Mouse (Mus musculus): ENCODE measurements around the gene Zmynd10. TPM values are rescaled to one million over a fixed set of nuclear protein-coding genes. Genes with fewer than 3 reads are reported as not detected.

The Zmynd10 gene
- total RNA-seq, 2 experiments from 2014 or later: not detected

DNA sequence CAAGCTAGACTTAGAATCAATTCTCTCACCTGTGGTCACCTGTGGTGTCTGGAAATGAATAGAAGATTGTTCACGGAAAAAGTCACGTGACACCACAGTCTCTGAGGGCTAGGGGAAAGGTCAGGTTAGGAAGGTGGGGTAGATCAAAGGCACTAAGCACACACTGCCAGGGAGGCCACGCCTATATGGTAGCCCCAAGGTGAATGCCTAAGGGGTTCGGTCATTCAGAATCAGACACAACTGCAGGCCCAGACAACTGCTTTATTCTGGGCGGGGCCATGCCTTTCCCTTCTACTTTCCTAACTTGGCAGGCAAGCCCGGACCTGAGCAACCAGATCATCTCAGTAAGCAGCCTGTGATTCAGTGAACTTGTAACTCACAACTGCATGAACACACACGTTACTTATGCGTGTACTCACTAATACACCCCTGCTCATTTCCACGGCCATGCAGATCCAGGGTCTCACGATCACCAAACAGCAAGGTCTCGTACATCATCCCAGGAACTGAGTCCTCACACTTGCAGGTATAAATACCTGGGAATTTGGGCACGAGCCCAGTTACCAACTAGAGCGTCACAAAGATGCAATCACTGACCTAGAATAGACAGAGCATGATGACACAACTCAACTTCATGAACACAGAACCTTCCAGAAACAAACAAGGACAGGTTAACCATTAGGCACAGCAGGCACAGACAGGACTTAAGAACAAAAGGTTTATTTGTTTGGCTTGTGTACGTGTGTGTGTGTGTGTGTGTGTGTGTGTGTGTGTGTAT lies 28.7 kb downstream of the Zmynd10 start:
- ATAC-seq (replicated peaks; ENCODE audit: low FRiP score, poor library complexity, severe bottlenecking): no peak

DNA sequence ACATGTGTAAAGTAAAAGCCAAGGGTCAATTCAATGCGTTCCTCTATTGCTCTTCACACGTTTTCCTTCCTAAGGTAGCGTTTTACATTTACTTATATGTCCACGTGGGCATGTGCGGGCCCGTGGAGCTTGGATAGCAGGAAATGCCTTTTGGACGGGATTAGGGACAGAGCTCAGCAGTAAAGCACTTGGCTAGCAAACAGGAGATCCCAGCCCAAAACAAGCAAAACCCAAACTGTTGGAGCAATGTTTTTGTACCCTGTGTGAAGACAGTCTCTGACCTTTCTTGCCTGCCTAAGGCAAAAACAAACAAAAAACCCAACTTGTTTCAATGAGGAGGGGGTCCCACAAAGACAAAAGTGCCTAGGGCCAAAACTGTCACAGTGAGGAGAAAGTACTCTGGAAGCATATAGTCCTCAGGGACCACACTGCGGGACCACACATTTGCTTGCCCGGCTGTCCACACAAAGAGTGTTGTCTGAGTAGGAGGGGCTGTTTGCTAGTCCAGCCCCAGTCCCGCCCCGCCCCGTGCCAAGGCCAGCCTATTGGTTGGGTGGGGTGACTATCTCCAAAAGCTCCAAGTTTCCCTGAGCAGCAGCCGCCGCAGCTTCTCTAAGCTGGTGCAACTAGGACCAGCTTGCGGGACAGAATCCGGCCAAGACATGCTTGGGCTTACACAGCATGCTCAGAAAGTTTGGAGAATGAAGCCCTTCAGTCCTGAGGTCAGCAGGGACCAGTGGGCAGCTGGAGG lies 29.4 kb downstream of the Zmynd10 start, which contains the start of gene Hyal1:
TSS of gene Hyal1 (plus strand) at position 571 of the 751 bp plus-strand sequence.
- ATAC-seq (replicated peaks; ENCODE audit: low FRiP score, poor library complexity, severe bottlenecking): peak; percentile 78

DNA sequence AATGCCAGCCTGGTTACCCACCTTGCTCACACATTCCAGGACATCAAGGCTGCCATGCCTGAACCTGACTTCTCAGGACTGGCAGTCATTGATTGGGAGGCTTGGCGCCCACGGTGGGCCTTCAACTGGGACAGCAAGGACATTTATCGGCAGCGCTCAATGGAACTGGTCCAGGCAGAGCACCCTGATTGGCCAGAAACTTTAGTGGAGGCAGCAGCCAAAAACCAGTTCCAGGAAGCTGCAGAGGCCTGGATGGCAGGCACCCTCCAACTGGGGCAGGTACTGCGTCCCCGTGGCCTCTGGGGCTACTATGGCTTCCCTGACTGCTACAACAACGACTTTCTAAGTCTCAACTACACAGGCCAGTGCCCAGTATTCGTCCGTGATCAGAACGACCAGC lies 30.8 kb downstream of the Zmynd10 start:
- no peak for ATAC-seq (replicated peaks; ENCODE audit: low FRiP score, poor library complexity, severe bottlenecking)

DNA sequence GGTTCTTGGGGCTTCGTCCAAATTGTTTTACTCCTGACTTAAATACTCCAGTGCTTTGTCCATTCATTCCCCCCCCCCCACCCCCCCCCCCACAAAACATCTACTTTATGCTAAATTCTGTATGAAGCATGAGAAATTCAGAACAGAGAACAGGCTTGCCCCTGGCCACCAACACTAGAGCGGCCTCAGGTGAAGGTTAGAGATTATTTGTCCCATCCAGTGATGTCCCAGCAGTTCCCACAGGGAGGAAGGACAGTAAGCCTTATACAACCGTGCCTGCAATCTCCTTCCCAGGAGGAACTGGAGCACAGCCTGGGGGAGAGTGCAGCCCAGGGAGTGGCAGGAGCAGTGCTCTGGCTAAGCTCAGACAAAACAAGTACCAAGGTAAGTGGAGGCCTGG lies 31.5 kb downstream of the Zmynd10 start, which contains the start of gene Naa80:
TSS of gene Naa80 (plus strand) at position 301 of the 400 bp plus-strand sequence.
- ATAC-seq (replicated peaks; ENCODE audit: low FRiP score, poor library complexity, severe bottlenecking): no peak

DNA sequence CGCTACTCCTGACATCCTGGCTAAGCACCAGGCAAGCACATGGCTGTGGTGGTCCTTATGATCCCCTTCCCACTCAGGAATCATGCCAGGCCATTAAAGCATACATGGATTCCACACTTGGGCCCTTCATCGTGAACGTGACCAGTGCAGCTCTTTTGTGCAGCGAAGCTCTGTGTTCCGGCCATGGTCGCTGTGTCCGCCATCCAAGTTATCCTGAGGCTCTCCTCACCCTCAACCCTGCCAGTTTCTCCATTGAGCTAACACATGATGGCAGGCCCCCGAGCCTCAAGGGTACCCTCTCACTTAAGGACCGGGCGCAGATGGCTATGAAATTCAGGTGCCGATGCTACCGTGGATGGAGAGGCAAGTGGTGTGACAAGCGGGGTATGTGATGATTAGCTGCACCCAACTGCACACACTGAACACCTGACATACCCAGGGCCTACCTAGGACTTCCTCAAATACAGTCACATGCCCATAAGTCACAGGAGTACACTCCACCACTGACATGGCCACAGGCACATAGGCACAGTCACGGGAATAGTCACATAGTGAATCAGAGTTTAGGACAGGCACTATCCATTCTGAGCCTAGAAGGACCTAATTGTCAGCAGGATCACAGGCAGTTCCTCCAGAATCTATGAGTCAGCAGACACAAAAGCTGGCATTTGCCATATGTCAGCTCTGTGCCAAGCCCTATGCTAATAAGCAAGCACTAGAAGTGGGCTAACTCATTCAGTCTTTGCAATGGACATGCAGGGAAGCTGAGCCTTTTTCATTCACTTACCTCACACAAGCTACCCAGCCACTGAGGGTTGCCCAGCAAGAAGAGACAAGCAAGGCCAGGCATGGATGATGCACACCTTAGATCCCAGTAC lies 32.2 kb downstream of the Zmynd10 start:
- no peak for ATAC-seq (replicated peaks; ENCODE audit: low FRiP score, poor library complexity, severe bottlenecking)

DNA sequence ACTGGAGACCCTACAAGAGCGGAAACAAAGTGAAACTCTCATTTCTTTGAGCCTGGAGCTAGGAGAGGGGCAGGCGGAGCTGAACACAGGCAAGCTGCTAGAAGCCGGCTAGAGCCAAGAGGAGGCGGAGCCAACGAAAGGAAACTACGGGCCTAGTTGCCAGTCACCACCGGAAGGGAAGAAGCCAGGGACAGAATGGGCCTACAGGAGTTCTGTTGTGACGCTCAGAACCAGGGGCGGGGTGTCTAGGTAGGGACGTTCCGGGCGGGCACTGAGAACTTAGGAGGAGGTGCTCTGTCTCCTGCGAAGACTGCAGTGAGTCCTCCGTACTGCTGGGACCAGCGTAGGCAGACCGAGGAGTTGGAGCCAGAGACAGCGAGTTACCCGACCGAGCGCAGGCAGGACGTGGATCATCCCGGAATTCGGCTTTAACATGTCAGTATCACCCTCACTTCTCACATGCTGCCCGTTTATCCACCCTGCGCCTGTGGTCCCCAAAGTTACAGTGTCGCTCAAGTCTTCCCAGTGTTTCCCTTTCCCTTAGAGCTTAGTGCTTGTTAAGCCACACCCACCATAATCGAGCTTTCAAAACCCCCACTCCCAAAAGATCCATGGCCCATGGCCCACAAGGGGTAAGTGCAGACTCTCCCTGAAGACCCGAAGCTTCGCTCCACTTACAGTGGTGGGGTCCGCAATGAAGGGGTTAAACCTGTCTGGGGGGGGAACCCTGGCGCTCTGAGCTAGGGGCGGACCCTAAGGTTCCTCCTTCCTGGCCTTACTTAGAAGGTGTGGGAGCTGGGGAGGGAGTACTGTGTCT lies 33.6 kb downstream of the Zmynd10 start, which contains the start of gene Hyal3:
TSS of gene Hyal3 (plus strand) at position 318 of the 817 bp plus-strand sequence.
- peak; percentile 77 for ATAC-seq (replicated peaks; ENCODE audit: low FRiP score, poor library complexity, severe bottlenecking)

DNA sequence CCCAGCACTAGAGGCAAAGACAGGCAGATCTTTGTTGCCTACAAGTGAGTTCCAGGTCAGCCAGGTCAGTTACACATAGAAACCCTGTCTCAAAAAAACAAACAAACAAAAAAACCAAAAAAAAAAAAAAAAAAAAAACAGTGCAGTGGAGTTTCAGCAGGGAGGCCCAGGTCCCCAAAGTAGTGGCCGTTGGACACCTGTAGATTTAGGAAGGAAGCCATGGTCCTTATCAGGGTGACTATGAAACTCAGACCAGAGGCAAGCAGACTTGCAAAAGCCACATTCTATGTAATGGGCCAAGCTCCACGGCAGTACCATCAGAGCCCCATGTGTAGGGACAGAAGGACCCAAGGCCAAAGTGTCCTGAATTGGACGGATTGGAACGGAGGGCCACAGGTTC lies 34.5 kb downstream of the Zmynd10 start:
- ATAC-seq (replicated peaks; ENCODE audit: low FRiP score, poor library complexity, severe bottlenecking): 0 out of 2 replicates have a peak, but pooled peaks have one; percentile 11

DNA sequence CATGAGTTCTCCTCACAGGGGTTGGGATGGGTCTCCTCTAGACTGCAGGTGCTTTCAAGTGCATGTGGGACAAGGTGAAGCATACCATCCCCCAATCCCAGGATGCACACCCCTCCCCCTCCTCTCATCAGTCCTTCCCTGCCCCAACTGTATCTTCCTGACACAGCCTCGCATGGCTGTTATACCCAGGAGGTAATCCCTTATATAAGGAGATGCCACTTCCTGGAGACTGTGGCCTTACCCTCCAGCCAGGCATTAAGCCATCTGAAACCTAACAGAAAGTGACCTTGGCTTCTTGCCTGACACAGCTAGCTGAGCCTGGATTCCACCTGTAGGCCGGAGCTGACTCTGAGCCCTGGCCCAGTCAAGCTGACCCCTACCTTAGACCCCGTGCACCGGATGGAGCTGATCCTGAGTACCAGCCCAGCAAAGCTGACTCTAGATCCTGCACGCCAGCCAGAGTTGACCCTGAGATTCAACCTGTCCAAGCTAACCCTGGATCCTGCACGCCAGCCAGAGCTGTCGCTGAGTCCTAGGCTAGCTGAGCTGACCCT lies 35.5 kb downstream of the Zmynd10 start:
- no peak for ATAC-seq (replicated peaks; ENCODE audit: low FRiP score, poor library complexity, severe bottlenecking)

DNA sequence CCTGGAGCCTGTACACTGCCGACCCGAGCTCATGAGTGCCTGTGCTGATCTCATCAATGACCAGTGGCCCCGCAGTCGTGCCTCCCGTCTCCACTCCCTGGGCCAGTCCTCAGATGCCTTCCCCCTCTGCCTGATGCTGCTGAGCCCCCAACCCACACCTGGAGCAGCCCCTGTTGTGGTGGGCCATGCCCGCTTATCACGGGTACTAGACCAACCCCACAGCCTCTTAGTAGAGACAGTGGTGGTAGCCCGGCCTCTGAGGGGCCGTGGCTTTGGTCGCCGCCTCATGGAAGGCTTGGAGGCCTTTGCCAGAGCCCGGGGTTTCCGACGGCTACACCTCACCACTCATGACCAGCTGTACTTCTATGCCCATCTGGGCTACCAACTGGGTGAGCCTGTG lies 36.1 kb downstream of the Zmynd10 start:
- no peak for ATAC-seq (replicated peaks; ENCODE audit: low FRiP score, poor library complexity, severe bottlenecking)

DNA sequence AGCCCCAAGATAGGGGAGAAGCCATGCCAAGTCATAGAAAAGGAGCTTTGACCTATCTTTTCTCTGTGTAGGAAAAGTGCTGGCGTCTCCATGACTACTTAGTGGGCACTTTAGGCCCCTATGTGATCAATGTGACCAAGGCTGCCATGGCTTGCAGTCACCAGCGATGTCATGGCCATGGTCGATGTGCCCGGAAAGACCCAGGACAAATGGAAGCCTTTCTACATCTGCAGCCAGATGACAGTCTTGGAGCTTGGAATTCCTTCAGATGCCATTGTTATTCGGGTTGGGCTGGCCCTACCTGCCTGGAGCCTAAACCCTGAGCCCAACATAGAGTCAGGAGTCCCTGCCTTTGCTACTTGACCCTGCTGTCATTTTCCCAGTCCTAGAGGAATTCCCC lies 39.4 kb downstream of the Zmynd10 start:
- no peak for ATAC-seq (replicated peaks; ENCODE audit: low FRiP score, poor library complexity, severe bottlenecking)

DNA sequence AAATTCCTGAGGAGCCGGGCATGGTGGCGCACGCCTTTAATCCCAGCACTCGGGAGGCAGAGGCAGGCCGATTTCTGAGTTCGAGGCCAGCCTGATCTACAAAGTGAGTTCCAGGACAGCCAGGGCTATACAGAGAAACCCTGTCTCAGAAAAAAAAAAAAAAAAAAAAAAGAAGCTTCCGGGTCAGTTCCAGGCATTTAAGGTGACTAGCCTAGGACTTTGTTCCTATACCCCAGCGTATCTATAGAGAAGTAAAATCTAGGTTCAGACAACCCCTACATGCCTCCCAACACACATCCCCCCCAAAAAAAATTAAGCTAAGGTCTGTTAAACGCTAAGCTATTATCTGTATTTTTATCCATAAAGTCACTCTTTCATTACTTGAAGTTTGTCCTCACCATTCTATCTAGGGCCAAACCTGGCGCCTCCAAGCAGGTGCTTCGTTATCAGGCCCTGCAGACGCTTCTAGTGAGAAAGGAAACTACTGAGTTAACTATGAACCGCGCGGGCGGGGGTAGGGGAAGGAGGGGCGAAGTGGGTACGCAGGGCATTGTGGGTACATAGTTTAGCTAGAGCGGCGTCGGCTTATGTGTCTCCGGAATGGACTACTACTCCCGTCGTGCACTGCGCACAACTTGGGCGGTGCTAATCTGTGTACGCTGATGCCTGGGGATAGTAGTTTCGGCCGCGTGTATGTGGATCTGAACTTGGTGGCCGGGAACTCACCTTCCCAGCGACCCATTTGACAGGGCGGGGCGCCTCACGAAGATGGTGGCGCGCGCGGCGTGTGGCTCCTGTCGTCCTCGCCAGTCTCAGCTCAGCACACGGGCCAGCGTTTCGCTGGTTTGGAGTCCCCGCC lies 40.1 kb downstream of the Zmynd10 start, which contains the start of gene Ifrd2:
TSS of gene Ifrd2 (plus strand) at position 669 of the 859 bp plus-strand sequence.
- ATAC-seq (replicated peaks; ENCODE audit: low FRiP score, poor library complexity, severe bottlenecking): peak; percentile 71

DNA sequence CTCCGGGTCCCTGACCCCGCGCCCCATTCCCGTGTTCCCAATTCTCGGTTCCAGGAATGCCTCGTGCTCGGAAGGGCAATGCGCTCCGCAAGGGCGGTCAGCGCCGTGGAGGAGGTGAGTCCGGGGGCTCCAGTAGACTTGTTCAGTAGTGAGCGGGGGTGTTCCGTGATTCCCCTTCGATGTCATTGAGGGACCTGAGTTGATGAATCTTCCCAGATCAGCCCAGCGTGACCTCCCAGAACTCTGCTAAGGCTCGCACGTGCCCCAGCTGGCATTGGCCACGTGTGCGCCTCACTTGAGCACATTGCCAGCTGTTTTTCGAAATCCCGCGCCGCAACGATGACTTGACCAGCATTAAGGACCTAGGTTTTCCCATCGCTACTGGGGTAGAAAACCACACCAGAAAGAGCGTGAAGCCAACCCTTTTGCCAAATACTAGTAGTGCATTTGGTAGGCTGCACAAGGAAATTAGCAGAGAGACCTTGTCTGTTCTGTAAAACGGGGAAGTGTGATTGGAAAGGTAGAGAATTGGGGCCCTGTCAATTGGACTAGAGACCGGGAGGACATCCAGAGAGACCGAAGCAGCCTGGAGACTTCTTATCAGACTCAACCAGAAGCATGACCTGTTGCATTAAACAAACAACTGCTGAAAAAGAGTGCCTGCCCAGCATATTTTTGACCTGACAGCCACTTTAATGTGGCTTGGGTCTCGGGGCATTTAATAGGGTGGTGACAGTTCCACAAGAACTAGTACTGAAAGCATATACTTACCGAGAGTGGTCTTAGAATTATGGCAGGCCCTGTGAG lies 40.9 kb downstream of the Zmynd10 start:
- ATAC-seq (replicated peaks; ENCODE audit: low FRiP score, poor library complexity, severe bottlenecking): peak; percentile 60

DNA sequence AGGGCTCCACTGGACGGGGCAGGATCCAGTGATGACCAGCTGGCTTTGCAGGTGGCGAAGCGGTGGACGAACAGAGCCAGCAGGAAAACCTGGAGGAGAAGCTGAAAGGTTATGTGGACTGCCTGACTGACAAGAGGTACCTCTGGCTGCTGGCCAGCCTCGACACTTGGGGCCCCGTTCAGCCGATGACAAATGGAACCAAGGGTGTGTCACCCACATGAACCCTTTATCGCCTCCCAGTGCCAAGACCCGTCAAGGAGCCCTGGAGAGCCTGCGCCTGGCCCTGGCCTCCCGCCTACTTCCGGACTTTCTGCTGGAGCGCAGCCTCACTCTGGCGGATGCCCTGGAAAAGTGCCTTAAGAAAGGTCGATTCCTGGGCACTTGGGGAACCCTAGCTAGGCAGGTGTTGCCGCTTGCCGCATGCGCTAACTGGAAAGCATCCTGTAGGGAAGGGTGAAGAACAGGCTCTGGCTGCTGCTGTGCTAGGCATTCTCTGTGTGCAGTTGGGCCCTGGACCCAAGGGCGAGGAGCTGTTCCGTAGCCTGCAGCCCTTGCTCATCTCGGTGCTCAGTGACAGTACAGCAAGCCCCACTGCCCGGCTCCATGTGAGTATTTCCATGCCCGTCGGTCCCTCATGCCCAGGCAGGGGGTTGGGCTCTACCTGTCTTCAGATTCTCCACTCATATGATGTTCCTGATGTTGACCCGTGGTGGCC lies 43.1 kb downstream of the Zmynd10 start:
- ATAC-seq (replicated peaks; ENCODE audit: low FRiP score, poor library complexity, severe bottlenecking): peak; percentile 53

DNA sequence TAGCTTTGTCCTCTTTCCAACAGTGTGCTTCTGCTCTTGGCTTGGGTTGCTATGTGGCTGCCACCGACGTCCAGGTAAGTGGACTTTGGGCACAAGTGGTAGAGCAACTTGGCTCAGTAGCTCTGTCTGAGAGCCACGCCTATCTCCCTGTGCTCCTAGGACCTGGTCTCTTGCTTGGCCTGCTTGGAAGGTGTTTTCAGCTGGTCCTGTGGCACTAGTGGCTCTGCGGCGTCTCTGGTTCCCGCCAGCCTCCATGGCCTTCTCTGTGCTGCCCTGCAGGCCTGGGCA lies 43.6 kb downstream of the Zmynd10 start:
- no peak for ATAC-seq (replicated peaks; ENCODE audit: low FRiP score, poor library complexity, severe bottlenecking)

DNA sequence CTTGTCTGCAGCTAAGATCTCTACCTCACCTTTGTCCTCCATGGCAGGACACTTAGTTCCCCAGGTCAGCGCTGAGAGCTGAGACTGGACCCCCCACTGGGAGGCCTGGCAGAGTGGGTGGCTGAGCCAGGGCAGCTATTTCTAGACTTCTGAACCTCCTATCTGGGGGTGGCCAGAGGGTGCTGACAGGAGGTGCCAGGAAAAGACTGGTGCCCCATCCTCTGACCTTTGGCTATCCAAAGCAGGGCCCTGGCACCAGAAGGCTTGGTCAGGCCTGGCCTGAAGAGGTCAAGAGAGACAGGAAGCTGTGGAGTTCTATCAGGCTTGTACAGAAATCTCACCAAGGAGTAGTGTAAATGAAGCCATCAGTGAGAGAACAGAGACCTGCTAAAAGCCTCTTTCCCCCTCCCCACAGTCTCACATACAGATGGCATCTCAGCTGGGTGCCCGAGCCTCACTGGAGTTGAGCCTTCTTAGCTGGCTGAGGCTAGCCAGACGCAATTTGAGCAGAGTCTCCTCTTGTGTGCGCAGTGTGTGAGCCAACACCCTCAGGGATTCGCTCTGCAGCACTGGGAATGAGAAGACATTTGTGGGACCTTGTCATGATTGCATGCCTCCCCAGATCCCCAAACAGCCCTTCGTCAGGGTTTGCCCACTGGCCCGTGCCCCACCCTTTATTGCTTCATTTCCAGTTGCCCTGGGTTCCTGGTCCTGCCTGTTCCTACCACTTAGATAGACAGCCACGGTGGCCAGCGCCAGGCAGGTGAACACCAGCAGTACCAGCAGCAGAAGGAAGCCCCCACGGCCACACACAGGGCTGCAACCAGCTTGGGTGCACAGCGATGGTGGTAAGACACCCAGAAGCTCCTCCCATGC lies 46.2 kb downstream of the Zmynd10 start:
- no peak for ATAC-seq (replicated peaks; ENCODE audit: low FRiP score, poor library complexity, severe bottlenecking)
